Mouse (Mus musculus) testis, postnatal 14 days (tissue): Measurements from ENCODE around the gene Glb1.

ENCODE experiments used
- DNase-seq: peaks from one replicate; pipeline ENCODE4 v3.0.0; 2021; ENCODE audit warnings: low spot score

Glb1 gene

DNA sequence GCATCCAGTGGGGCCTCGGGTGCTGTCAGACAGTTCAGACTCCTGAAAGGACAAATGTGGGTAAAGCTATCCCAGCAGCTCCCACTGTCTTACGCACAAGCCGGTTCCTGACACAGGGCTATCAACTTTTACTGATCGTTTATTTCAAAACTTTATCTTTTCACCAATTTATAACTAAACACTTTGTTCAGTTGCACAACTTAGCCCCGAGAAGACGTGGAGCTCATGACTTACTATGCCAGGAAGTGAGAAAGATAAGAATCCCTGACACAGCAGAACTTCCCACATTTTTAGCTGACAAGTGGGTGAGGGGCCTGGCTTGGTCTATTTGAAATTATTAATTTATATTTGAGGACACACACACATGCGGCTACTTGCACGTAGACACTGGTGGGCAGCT lies 6.2 kb upstream of the Glb1 start:
- DNase-seq = no peak

DNA sequence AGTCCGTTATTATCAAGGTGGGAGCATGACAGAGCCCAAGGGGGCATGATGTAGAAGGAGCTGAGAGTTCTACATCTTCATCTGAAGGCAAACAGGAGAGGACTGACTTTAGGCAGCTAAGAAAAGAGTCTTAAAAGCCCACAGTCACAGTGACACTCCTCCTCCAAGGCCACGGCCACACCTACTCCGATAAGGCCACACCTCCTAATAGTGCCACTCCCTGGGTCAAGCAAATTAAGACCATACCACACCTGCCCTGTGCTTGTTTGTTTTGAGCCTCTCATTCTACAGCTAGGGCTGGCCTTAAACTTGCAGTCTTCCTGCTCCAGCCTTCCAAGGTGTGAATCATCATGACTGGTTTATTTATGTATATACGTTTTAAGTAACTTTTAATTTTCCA lies 5.6 kb upstream of the Glb1 start:
- DNase-seq = no peak

GRCm38 (mm10) chr9:114399680-114400079 lies 1.2 kb upstream of the Glb1 start:
- no peak for DNase-seq

DNA sequence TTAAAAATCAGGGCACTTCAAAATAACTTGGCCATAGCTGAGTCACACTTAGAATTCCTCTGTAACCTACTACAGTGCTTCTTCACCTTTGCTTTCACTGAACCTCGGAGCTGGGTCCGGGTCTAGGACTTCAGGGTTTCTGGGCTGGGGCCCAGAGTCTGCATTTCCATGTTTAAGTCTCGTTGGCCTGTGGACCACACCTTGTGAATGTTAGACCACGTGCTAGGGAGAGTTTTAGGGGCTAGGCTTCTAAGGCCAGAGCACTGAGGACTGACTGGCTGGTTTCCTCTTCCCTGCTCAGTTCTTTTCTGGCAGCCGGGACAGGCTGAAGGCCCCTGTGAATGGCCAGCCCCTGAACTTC lies 308 bp upstream of the Glb1 start:
- no peak for DNase-seq

DNA sequence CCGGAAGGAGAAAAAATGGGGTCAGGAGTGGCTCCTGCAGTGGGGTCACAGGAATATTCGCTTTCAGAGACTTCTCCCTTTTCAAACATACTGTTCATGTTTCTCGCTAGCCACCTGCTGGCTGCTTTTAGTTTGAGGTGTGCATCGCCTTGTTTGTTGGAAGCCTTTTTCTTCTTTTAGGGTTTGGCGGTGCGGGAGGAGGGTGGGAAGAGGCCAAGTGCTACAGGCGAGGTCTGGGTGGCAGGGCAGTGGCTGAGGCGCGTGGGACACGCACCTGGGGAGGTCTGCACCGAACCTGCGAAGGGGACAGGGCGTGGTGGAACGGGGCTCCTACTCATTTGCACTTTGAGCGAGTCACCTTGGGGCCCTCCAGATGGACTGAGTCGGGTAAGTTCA lies 807 bp downstream of the Glb1 start:
- no peak for DNase-seq

DNA sequence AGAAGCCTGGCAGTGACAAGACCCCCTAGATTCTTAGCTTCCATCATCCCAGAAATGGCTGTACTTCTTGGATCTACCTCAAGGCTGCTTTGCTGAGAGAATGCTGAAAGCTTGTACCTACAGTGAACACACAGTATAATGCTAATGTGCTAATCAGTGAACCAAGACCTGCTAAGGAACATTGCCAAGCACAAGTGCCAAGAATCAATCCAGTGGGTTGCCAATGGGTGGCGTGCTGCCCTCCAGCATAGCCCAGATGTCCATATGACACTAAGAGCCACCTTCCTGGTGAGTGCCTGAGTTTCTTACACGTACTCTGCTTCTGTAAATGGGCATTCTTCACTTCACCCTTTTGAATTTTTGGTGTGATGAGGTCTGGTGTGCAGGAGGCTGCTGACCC lies 6.8 kb downstream of the Glb1 start:
- DNase-seq = no peak

- no peak for DNase-seq
Observed at GRCm38 (mm10) chr9:114410313-114410862, 9.5 kb downstream of the Glb1 start.

- no peak for DNase-seq
Observed at GRCm38 (mm10) chr9:114411295-114411694, 10.4 kb downstream of the Glb1 start.

DNA sequence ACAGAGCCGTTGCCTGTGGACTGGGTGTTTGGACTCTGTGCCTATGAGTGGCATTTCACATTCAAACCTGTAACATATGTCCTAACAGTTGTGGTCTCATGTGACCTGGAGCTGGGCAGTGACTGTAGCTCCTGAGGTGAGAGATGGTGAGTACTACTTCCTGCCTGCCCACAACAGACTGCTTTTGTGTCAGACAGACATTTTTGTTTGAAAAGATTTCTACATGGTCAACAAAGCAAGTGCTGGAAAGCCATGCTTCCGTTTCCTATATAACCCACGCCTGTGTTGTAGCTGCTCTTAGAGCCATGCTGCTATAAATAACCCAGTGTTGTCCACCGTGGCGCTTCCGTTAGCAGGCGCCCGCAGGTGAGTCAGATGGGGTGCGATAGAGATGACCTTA lies 11.5 kb downstream of the Glb1 start:
- DNase-seq = no peak

DNA sequence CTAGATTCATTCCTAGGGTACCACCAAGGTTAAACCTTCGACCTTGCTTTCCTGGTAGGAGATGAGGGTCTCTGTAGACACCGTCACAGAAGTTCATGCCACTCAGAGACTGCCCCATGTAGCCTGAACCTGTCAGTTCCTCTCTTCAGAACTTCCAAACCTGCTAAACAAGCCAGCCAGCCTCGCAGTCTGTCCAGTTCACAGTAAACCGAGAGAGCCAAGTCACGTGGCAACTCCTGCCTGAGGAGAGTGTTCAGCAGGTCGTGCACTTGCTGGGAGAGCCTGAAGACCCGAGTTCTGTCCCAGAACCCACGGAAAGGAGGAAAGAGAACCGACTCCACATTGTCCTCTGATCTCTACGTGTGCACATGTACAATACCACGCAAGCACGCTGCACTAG lies 13.0 kb downstream of the Glb1 start:
- no peak for DNase-seq

DNA sequence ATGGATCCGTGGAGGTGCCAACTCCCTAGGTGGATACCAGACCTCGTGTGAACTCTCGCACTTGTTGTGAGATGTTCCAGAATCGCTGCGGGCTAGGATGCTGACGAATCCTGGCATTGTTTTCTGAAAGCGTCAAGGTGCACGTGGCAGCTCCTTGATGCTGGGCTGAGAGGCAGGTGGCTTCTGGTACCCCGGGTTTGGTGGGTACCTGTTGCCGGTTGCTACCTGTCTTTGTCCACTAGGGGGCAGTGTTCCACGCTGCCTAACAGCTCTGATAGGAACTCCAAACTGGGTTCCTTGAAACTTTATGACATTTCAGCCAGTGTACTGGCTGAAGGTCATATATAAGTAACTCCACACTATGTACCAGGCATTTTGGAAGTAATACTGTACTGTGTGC lies 14.8 kb downstream of the Glb1 start:
- DNase-seq = peak; percentile 27

GRCm38 (mm10) chr9:114416646-114417517 lies 16.0 kb downstream of the Glb1 start:
- no peak for DNase-seq

- no peak for DNase-seq
Observed at GRCm38 (mm10) chr9:114418187-114418586, 17.3 kb downstream of the Glb1 start.

GRCm38 (mm10) chr9:114420443-114420842 lies 19.6 kb downstream of the Glb1 start:
- DNase-seq = no peak

GRCm38 (mm10) chr9:114421045-114421444 lies 20.2 kb downstream of the Glb1 start:
- DNase-seq = no peak

DNA sequence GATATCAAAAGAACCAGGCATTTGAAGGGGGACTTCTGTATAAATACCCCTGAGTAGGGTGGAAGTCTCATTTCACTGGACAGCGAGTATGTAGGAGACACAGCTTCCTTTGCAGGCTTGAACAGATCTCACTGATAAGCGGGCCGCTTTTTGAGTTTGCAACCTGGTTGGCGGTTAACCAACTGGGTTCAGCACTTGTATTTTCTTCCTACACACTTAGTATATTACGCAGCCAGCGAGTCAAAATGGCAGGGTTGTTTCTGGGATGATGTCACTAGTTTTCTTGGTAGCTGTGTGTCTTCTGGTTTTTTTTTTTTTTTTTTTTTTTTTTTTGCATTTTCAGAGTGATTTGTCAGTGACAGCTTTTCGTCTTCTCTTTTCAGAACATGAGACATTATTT lies 20.9 kb downstream of the Glb1 start:
- no peak for DNase-seq

GRCm38 (mm10) chr9:114425576-114425975 lies 24.7 kb downstream of the Glb1 start:
- DNase-seq = no peak

- no peak for DNase-seq
Observed at GRCm38 (mm10) chr9:114426201-114426600, 25.3 kb downstream of the Glb1 start.

GRCm38 (mm10) chr9:114427425-114427824 lies 26.5 kb downstream of the Glb1 start:
- DNase-seq = no peak

DNA sequence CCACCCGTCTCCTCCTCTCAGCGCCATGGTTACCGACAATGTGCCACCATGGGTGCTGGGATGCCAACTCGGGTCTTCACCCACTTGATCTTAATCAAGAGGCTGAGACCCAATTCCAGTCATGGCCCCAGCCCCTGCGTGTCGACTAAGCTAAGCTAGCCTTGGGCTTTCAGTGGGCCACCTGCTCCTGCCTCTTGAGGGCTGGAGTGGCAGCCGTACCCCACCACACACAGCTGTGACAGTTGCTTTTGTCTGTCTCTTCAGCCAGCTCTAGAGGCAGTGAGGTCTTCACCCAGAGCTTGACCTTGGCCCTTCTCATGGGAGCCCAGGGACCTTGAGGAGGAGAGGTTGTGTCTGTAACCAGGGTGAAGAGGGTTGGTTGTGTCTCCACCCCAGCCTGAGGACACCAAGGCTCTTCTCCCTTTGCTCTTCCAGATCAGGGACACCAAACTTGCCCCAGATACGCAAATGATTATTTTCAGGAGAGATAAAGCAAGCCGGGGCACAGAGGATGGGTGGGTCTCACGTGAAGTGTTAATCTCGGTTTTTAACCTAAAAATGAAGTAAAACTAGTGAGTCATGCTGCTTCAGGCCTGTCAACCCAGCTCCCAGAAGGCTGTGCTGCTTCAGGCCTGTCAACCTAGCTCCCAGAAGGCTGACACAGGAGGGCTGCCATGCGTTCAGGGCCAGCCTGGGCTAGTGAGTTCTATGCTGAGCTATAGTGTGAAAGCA lies 27.4 kb downstream of the Glb1 start:
- DNase-seq = no peak

DNA sequence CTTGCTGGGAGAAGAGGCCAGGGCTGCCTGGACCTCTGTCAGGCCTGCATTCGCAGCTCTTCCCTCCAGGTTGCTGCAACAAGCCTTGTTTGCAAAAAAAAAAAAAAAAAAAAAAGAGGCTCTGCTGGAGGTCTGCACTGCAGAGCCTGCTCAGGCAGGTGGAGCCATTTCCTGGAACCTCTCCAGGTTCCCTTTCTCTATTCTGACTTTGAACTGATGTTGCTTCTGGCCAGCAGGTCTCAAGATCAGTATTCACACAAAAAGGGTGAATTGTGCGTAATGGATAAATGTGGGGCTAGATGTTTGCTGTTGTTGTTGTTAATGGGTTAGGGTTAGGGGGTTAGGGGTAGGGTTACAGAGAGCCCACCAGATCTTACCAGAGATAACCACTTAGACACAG lies 34.8 kb downstream of the Glb1 start:
- no peak for DNase-seq

- no peak for DNase-seq
Observed at GRCm38 (mm10) chr9:114440548-114440947, 39.7 kb downstream of the Glb1 start.

GRCm38 (mm10) chr9:114442225-114442624 lies 41.3 kb downstream of the Glb1 start:
- no peak for DNase-seq
